Mouse (Mus musculus) right cerebral cortex, postnatal 10 days (tissue): ENCODE measurements around the gene Gm26566.
A peak's percentile ranks its signal among the peaks of the same experiment; 100 is the strongest.

Experiments
- DNase-seq, 2 experiments: peaks; one replicate each; pipeline ENCODE4 v3.0.0; 2021; ENCODE audit warnings: low spot score in 2 of 2

Gm26566 gene

GRCm38 (mm10) chr4:88721791-88722721 lies at the start of gene Gm26566, which contains the start of gene Klhl9:
Gm26566 (plus strand) TSS chr4:88721805.
Klhl9 (minus strand) TSS chr4:88722465.
- DNase-seq = peak; percentile 93 to 95

DNA sequence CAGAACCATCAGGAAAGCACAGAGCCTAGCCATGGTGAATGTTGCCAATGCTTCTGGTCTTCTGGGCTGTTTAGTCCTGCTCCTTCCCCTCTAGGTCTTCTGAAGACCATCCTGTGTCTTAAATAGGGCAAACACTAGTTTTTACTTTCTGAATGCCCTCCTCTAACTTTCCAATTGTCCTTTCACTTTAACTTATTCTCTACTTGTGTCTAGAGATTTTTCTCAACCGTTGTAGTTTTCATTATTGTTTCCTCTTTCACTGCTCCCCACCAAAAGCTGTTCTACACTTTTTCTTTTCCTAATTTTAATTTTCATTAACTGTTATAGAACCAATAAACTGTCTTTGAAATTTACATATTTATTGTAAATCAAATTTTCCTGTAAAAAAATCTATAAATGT lies 44.8 kb upstream of the Gm26566 start, which contains the start of gene Ifna16:
Gene Ifna16 (minus strand): TSS at position 101 of the 400 bp plus-strand sequence.
- DNase-seq = no peak

GRCm38 (mm10) chr4:88680362-88680761 lies 41.2 kb upstream of the Gm26566 start:
- DNase-seq = peak in 1 of 2 experiments; percentile 34

- DNase-seq = no peak
Measured at GRCm38 (mm10) chr4:88681353-88681752, 40.3 kb upstream of the Gm26566 start.

DNA sequence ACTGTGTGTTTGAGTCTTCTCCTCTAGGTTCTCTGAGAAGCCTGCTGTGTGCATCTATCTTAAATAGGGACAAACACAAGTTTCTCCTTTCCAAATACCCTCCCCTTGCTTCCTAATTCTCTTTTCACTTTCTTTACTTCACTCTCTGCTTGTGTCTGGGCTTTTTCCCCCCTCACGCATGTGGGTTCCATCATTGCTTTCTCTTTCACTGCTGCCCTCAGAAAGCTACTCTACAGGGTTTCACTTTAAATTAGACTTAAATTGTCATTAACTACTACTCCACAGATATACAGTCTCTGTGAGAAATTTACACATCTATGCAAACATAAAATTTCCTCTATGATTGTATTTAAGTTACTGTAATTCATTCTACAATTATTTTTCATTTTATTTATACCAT lies 37.8 kb upstream of the Gm26566 start, which contains the start of gene Ifna2:
Gene Ifna2 (minus strand): TSS at position 101 of the 400 bp plus-strand sequence.
- no peak for DNase-seq

DNA sequence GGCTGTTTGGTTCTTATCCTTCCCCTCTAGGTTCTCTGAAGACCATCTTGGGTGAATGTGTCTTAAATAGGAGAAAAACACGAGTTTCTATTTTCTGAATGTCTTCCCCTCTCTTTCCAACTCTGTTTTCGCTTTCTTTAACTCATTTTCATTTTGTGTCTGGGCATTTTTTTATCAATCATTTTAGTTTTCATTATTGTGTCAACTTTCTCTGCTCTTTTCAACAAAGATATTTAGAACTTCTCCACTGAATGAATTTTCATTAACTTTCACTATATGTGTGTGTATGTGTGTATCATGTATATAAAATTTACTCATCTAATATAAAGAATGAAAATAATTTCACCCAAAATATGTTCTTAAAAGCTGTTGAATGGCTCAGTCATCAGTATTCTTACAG lies 30.3 kb upstream of the Gm26566 start, which contains the start of gene Ifnab:
Gene Ifnab (minus strand): TSS at position 101 of the 400 bp plus-strand sequence.
- no peak for DNase-seq

DNA sequence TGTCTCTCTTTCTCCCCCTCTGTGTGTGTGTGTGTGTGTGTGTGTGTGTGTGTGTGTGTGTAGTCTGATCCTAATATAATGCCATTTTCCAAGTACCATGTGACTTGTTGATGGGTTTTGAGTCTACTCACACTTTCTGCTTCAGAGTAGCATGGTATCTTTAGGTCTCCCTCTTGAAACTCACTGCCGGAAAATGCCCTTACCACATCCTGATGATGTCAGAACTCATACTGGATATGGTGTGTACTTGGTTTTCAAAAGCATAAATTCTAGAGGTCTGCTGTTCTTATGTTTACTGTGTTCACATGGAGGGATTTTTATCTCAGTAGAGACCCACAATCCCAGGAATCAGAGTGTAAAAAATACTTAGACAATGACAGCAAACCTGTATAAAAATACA lies 29.1 kb upstream of the Gm26566 start:
- no peak for DNase-seq

DNA sequence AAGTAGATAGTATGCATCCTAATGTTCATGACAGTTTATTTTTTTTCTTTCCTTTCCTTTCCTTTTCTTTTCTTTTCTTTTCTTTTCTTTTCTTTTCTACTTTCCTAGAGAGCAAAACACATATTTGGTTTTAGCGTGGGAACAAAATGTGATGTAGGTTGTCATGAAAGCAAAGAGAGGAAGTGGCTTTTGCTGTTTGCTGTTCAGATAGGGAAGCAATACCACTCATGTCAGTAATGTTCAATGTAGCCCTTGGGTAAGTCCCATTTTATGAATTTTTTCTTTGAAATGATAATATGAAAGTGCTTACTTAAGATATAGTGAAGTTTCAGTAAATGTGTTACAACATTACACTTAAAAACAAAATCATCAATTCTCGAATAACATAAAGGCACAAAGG lies 28.2 kb upstream of the Gm26566 start:
- DNase-seq = no peak

GRCm38 (mm10) chr4:88696237-88696884 lies 25.2 kb upstream of the Gm26566 start:
- DNase-seq = peak; percentile 70 to 78

- DNase-seq = no peak
Measured at GRCm38 (mm10) chr4:88697108-88697507, 24.5 kb upstream of the Gm26566 start.

- DNase-seq = no peak
Measured at GRCm38 (mm10) chr4:88697753-88698152, 23.9 kb upstream of the Gm26566 start.

DNA sequence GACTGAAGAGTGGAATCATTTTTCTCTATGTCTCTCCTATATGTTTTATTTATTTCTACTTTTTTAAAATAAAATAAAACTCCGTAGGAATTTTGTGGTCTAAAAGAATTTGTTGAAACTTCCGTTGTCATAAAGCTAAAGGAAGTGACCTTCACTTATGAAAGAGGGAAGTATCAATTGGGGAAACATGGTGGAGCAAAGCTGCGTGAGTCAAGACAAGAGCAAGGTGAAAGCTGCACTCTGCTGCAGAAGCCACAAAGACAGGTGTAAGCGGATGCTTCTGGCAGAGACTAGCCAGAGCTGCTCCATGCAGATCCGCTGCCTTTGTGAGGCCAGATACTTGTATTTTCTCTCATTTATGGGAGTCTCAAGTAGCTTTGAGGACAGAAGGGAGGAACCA lies 22.8 kb upstream of the Gm26566 start:
- DNase-seq = no peak

DNA sequence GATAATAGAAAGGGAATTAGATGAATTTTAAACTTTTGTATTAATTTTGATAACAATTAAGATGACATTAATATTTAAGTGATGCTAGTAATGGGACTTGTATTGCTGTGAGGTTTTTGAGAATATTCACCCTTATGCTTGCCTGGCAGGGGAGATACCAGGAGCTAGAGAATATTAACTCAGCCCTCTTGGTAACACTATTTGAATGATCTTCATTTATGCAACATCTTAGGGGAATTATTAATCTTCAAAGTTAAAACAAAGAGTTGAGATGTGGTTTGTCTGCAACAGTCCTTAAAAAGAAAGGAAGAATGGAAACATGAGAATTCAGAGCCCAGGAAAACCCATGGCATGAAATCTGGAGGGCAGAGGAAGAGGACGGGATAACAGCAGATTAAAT lies 22.3 kb upstream of the Gm26566 start:
- no peak for DNase-seq

DNA sequence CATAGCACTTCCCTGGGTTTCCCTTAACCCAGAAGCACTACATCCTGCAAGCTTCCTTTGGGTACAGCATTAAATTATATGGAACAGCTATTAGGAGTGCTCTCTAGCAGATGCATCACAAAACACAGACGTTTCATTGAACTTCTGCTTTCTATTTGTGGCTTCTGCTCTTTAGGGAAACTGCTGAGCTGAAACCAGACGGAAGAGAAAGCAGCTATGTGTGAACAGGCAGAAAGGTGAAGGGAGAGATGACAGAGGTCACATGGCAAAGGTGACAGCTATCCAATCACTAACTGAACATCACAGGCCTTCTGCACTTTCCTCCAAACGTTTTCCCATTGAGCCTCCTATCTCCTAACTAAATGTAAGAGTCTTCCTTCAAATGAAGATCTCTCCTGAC lies 15.7 kb upstream of the Gm26566 start:
- DNase-seq = no peak

- DNase-seq = no peak
Measured at GRCm38 (mm10) chr4:88707128-88707826, 14.3 kb upstream of the Gm26566 start.

- no peak for DNase-seq
Measured at GRCm38 (mm10) chr4:88714281-88714680, 7.3 kb upstream of the Gm26566 start.

GRCm38 (mm10) chr4:88715059-88715458 lies 6.5 kb upstream of the Gm26566 start:
- no peak for DNase-seq

- no peak for DNase-seq
Measured at GRCm38 (mm10) chr4:88718715-88719114, 2.9 kb upstream of the Gm26566 start.

GRCm38 (mm10) chr4:88723497-88724090 lies 2.0 kb downstream of the Gm26566 start:
- no peak for DNase-seq

- DNase-seq = no peak
Measured at GRCm38 (mm10) chr4:88726727-88727126, 5.1 kb downstream of the Gm26566 start.

GRCm38 (mm10) chr4:88727324-88727723 lies 5.7 kb downstream of the Gm26566 start:
- DNase-seq = peak in 1 of 2 experiments; percentile 32
